Mouse (Mus musculus) MEL (cell line): ENCODE results near the gene Sergef. TPM values are rescaled to one million over a fixed set of nuclear protein-coding genes. Genes with fewer than 3 reads are reported as not detected.

ENCODE experiments used
- DNase-seq: peaks from one replicate; pipeline ENCODE4 v3.0.0; 2011; ENCODE audit warnings: low read depth, low spot score
- H3K27ac ChIP-seq: 2 replicates; pipeline ENCODE4 v1.5.1; 2012; ENCODE audit warnings: low read depth, mild to moderate bottlenecking, control low read depth, low read length, moderate library complexity; ENCODE audit not compliant: control insufficient read depth
- H3K27me3 ChIP-seq, 2 experiments: fragments of 150-350 bp in 1 of 2; sonication (generic) in 1 of 2; 2 replicates each; pipeline ENCODE4 v1.6.1; 2012; ENCODE audit warnings: low read length in 2 of 2, mild to moderate bottlenecking in 2 of 2, improper control_type of control experiment in 1 of 2, moderate library complexity in 1 of 2; ENCODE audit not compliant: insufficient read depth in 2 of 2, control insufficient read depth in 1 of 2
- H3K36me3 ChIP-seq, 2 experiments: 2 replicates each; pipeline ENCODE4 v1.6.1; 2012 to 2014; ENCODE audit warnings: low read length in 2 of 2, improper control_type of control experiment in 1 of 2, inconsistent platforms in 1 of 2, mild to moderate bottlenecking in 1 of 2; ENCODE audit not compliant: insufficient read depth in 2 of 2, control insufficient read depth in 1 of 2
- H3K4me1 ChIP-seq, 2 experiments: fragments of 150-350 bp in 1 of 2; sonication (generic) in 1 of 2; 2 replicates each; pipeline ENCODE4 v1.6.1; 2012; ENCODE audit warnings: low read length in 2 of 2, improper control_type of control experiment in 1 of 2, mild to moderate bottlenecking in 1 of 2; ENCODE audit not compliant: insufficient read depth in 2 of 2, control insufficient read depth in 1 of 2
- H3K4me3 ChIP-seq, 2 experiments: fragments of 150-350 bp in 1 of 2; sonication (generic) in 1 of 2; 2 replicates each; pipeline ENCODE4 v1.5.1; 2012; ENCODE audit warnings: low read depth in 2 of 2, low read length in 2 of 2, mild to moderate bottlenecking in 2 of 2, moderate library complexity in 2 of 2, control low read depth in 1 of 2, improper control_type of control experiment in 1 of 2; ENCODE audit not compliant: control insufficient read depth in 1 of 2, insufficient read depth in 1 of 2
- H3K79me2 ChIP-seq: 2 replicates; pipeline ENCODE4 v1.6.1; 2012; ENCODE audit warnings: mild to moderate bottlenecking, low read length, moderate library complexity; ENCODE audit not compliant: control insufficient read depth, poor library complexity, insufficient read depth
- H3K9ac ChIP-seq: 2 replicates; pipeline ENCODE4 v1.6.1; 2012; ENCODE audit warnings: low read depth, mild to moderate bottlenecking, control low read depth, low read length, moderate library complexity; ENCODE audit not compliant: control insufficient read depth, poor library complexity, severe bottlenecking
- H3K9me3 ChIP-seq: fragments of 150-350 bp; sonication (generic); replicated peaks from 2 replicates; pipeline ENCODE4 v1.6.1; 2012; ENCODE audit warnings: mild to moderate bottlenecking, low read length, improper control_type of control experiment, moderate library complexity; ENCODE audit not compliant: insufficient read depth
- BHLHE40 ChIP-seq: IDR thresholded peaks from 2 replicates; pipeline ENCODE4 v1.6.1; 2012; ENCODE audit warnings: low read depth, mild to moderate bottlenecking, inconsistent platforms, low read length, improper control_type of control experiment, borderline replicate concordance
- CHD2 ChIP-seq: IDR thresholded peaks from 2 replicates; pipeline ENCODE4 v1.6.1; 2011; ENCODE audit warnings: low read length, improper control_type of control experiment
- E2F4 ChIP-seq: IDR thresholded peaks from 2 replicates; pipeline ENCODE4 v1.6.1; 2011; ENCODE audit warnings: low read depth, low read length, improper control_type of control experiment, borderline replicate concordance
- ELF1 ChIP-seq: IDR thresholded peaks from 2 replicates; pipeline ENCODE4 v1.6.1; 2014; ENCODE audit warnings: low read depth, mild to moderate bottlenecking, inconsistent platforms, low read length, improper control_type of control experiment, moderate library complexity
- EP300 ChIP-seq, 2 experiments: IDR thresholded peaks; 2 replicates each; pipeline ENCODE4 v1.6.1; 2011; ENCODE audit warnings: improper control_type of control experiment in 2 of 2, low read length in 2 of 2, low read depth in 1 of 2, mild to moderate bottlenecking in 1 of 2
- GABPA ChIP-seq: IDR thresholded peaks from 2 replicates; pipeline ENCODE4 v1.6.1; 2012; ENCODE audit warnings: low read depth, mild to moderate bottlenecking, inconsistent platforms, low read length, improper control_type of control experiment, moderate library complexity
- HCFC1 ChIP-seq: IDR thresholded peaks from 2 replicates; pipeline ENCODE4 v1.6.1; 2012; ENCODE audit warnings: low read depth, mild to moderate bottlenecking, inconsistent platforms, low read length, improper control_type of control experiment, moderate library complexity
- JUND ChIP-seq: IDR thresholded peaks from 2 replicates; pipeline ENCODE4 v1.6.1; 2011; ENCODE audit warnings: low read depth, mild to moderate bottlenecking, improper control_type of control experiment, low read length
- MAZ ChIP-seq: IDR thresholded peaks from 2 replicates; pipeline ENCODE4 v1.6.1; 2012; ENCODE audit warnings: low read depth, mild to moderate bottlenecking, inconsistent platforms, low read length, improper control_type of control experiment
- MXI1 ChIP-seq: IDR thresholded peaks from 2 replicates; pipeline ENCODE4 v1.6.1; 2011; ENCODE audit warnings: mild to moderate bottlenecking, low read depth, low read length, improper control_type of control experiment
- MYB ChIP-seq: IDR thresholded peaks from 2 replicates; pipeline ENCODE4 v1.6.1; 2011; ENCODE audit warnings: mild to moderate bottlenecking, low read depth, low read length, improper control_type of control experiment
- POLR2AphosphoS2 ChIP-seq: IDR thresholded peaks from 2 replicates; pipeline ENCODE4 v1.6.1; 2011; ENCODE audit warnings: low read length, improper control_type of control experiment
- POLR2AphosphoS5 ChIP-seq: IDR thresholded peaks from 2 replicates; pipeline ENCODE4 v1.6.1; 2012; ENCODE audit warnings: low read depth, borderline replicate concordance, mild to moderate bottlenecking, inconsistent platforms, low read length, moderate library complexity, mixed read lengths
- RAD21 ChIP-seq: IDR thresholded peaks from 2 replicates; pipeline ENCODE4 v1.6.1; 2011; ENCODE audit warnings: mild to moderate bottlenecking, low read depth, low read length, improper control_type of control experiment
- RCOR1 ChIP-seq: IDR thresholded peaks from 2 replicates; pipeline ENCODE4 v1.6.1; 2012; ENCODE audit warnings: low read depth, mild to moderate bottlenecking, inconsistent platforms, low read length, improper control_type of control experiment
- SMC3 ChIP-seq: IDR thresholded peaks from 2 replicates; pipeline ENCODE4 v1.6.1; 2011; ENCODE audit warnings: low read depth, low read length, improper control_type of control experiment
- TAL1 ChIP-seq: IDR thresholded peaks from 2 replicates; pipeline ENCODE4 v1.6.1; 2012; ENCODE audit warnings: mild to moderate bottlenecking, inconsistent platforms, low read length, moderate library complexity, mixed read lengths
- TCF12 ChIP-seq: IDR thresholded peaks from 2 replicates; pipeline ENCODE4 v1.6.1; 2014; ENCODE audit warnings: low read depth, mild to moderate bottlenecking, inconsistent platforms, low read length, improper control_type of control experiment, moderate library complexity
- USF1 ChIP-seq: IDR thresholded peaks from 2 replicates; pipeline ENCODE4 v1.6.1; 2014; ENCODE audit warnings: low read depth, mild to moderate bottlenecking, inconsistent platforms, low read length, improper control_type of control experiment, moderate library complexity
- USF2 ChIP-seq, 2 experiments: IDR thresholded peaks; 2 replicates each; pipeline ENCODE4 v1.6.1; 2011 to 2012; ENCODE audit warnings: improper control_type of control experiment in 2 of 2, low read length in 2 of 2, borderline replicate concordance in 1 of 2, inconsistent platforms in 1 of 2, low read depth in 1 of 2, mild to moderate bottlenecking in 1 of 2; ENCODE audit not compliant: insufficient read depth in 1 of 2
- ZMIZ1 ChIP-seq: IDR thresholded peaks from 2 replicates; pipeline ENCODE4 v1.6.1; 2012; ENCODE audit warnings: low read depth, mild to moderate bottlenecking, inconsistent platforms, low read length, improper control_type of control experiment, moderate library complexity
- ZNF384 ChIP-seq: IDR thresholded peaks from 2 replicates; pipeline ENCODE4 v1.6.1; 2012; ENCODE audit warnings: low read depth, mild to moderate bottlenecking, inconsistent platforms, low read length, improper control_type of control experiment
- polyA plus RNA-seq, 2 experiments: library from polyadenylated mRNA; stranded (reverse) in 1 of 2; unstranded in 1 of 2; fragments of >175 nt in 1 of 2; fragments of >200 nt in 1 of 2; gene quantifications; 2 replicates each; pipeline versions ENCODE4 v1.2.1 to v1.2.4; 2012; ENCODE audit warnings: low replicate concordance in 2 of 2, low read depth in 1 of 2; ENCODE audit not compliant: insufficient read length in 2 of 2, insufficient read depth in 1 of 2, missing spikeins in 1 of 2
- total RNA-seq: library from RNA; depleted of rRNA; stranded (reverse); fragments of 300-350 nt; gene quantifications from 2 replicates; pipeline ENCODE4 v1.2.3, GENCODE M21; 2012

Gene Sergef
- total and polyA plus RNA-seq, 3 experiments = 7.6 to 11.7 TPM; not detected in 1

DNA sequence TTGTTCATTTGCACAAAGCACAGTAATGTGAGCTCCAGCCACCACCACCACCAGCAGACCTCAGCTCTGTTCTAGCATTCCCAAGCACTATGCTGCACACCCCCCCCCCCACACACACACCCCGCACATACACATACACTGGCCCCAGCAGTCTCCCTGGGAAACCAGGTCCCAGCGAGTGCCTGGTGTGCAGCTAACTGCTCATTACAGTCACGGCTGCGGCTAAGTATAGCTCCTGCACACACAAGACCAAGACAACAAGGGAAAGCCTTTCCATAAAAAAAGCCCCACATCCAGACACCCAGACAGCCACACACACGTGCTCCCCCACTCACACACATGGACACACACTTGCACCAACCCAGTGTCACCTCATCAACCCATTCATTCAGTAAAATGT lies 226.8 kb downstream of the Sergef start:
- no peak for DNase-seq

DNA sequence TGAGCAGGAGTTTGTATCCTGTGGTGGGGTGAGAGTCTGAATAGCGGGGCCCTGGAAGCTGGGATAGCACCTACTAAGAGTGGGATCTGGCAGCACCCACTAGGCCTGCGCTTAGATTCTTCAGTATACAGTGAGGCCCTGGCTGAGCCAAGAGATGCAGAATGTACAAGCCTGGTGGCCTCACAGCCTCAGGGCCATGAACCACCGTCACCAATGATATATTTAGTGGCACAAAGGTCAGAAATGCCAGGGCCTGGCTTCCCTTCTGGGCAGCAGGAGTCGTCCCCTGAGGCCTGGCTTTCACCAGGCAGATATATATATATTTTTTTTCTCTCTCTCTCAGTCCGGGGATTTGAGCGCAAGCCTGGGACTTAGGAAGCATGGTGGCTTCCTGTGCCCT lies 228.9 kb downstream of the Sergef start:
- Histone ChIP-seq H3K4me3 (no peak overlapping the region), H3K9me3 (no peaks in the 10 kb centered on the region), H3K79me2 (no peaks in the 10 kb centered on the region), H3K27me3 (no peaks in the 10 kb centered on the region), H3K36me3 (no peaks in the 10 kb centered on the region), H3K4me1 (no peaks in the 10 kb centered on the region), H3K9ac (no peak overlapping the region), H3K27ac (no peak overlapping the region)
- TF ChIP-seq MXI1 (no peak), BHLHE40 (no peak), RAD21 (no peak), USF1 (no peak), TCF12 (no peak), ZNF384 (no peak), ZMIZ1 (no peak), CHD2 (no peak), E2F4 (no peak), HCFC1 (no peak), MAZ (no peak), GABPA (no peak), TAL1 (no peak), USF2 (IDR thresholded peaks at IDR 0.05; ENCODE audit: borderline replicate concordance in 1 of 2, insufficient read depth in 1 of 2, low read depth in 1 of 2, low read length in 2 of 2) (no peak), EP300 (IDR thresholded peaks at IDR 0.05; ENCODE audit: low read depth in 1 of 2, low read length in 2 of 2) (no peak), RCOR1 (no peak)
- no peak for DNase-seq

More for the DNA sequence above, 226.8 kb downstream of the Sergef start:
- TF ChIP-seq JUND = no peak
- TF ChIP-seq CHD2 = no peak
- TF ChIP-seq E2F4 = no peak
- no peak for TF ChIP-seq POLR2AphosphoS5
- no peak for TF ChIP-seq SMC3
- no peak for TF ChIP-seq RAD21
- TF ChIP-seq MYB = no peak
- no peak for TF ChIP-seq ELF1
- no peak for TF ChIP-seq POLR2AphosphoS2
- no peak for TF ChIP-seq TCF12
- H3K27me3 ChIP-seq = no peaks in the 10 kb centered on the region
- no peaks in the 10 kb centered on the region for H3K36me3 ChIP-seq
- H3K79me2 ChIP-seq = no peaks in the 10 kb centered on the region
- H3K9me3 ChIP-seq = no peaks in the 10 kb centered on the region
- H3K9ac ChIP-seq = no peak overlapping the region
- H3K4me3 ChIP-seq = no peak overlapping the region
- H3K4me1 ChIP-seq = no peaks in the 10 kb centered on the region
- H3K27ac ChIP-seq = no peak overlapping the region
